Comparison of ENCODE assay signal across 19 mouse cellular contexts in the genomic region with DNA sequence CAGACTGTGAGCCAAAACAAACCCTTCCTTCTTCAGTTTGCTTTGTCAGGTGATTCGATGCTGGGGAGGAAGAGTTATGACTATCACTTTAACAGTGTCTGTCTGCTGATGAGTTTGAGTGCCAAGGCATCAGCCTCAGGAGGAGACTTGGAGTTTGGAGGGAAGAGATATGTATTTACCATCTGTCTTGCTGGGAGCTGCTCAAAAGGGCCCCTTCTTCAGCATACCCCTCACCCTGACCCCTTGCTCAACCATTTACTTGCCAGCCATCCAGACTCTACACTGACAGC. TPM values are rescaled to one million over a fixed set of nuclear protein-coding genes. Genes with fewer than 3 reads are reported as not detected.
DNase-seq lines count a peak whose midpoint lies in the region; ATAC-seq and TF ChIP-seq lines count a peak whose summit lies in the region.
"Had no signal": no experiment of that assay in that cellular context is flagged by ENCODE, and none has a peak within 500 bp of the region (broad histone marks: within the 10 kb centered on the region; RNA-seq: fewer than 3 reads in every experiment).

No protein-coding gene starts in this region.

- H3K27ac ChIP-seq in kidney, postnatal 0 days, result peak overlapping the region; percentile 36; the same call in 1 of the 2 replicates
- H3K27ac ChIP-seq in liver, embryonic 15.5 days (replicated peaks), result peak overlapping the region; percentile 82
- H3K27ac ChIP-seq: embryonic facial prominence, embryonic 13.5 days; forebrain, embryonic 15.5 days had no signal

- peaks cover 13% of the 10 kb centered on the region for H3K4me1 ChIP-seq in kidney, postnatal 0 days (replicated peaks; ENCODE audit: insufficient read depth, low read length)
- peaks cover 74% of the 10 kb centered on the region for H3K4me1 ChIP-seq in liver, embryonic 15.5 days (replicated peaks)

- no peak for DNase-seq in kidney, postnatal 0 days (ENCODE audit: low spot score)
- DNase-seq in kidney, postnatal 10 days, result no peak
- DNase-seq in testis, postnatal 10 days (ENCODE audit: low spot score), result peak; percentile 26
- DNase-seq in testis, postnatal 14 days (ENCODE audit: low spot score), result no peak
- DNase-seq in layer of hippocampus, adult 8-10 months (ENCODE audit: low spot score in 2 of 2), result no peak
- no peak for DNase-seq in spleen, adult 12 weeks (ENCODE audit: low spot score)
- DNase-seq: adrenal gland, postnatal 25 days; cerebellum, adult 8-10 months; gastrocnemius, postnatal 36 days; heart, postnatal 36 days; kidney, adult 11 months; kidney, postnatal 4 days; thymus, adult 2 months had no signal

- H3K4me2 ChIP-seq in kidney, postnatal 0 days (ENCODE audit: low read length), result no peak overlapping the region
- H3K4me2 ChIP-seq in liver, embryonic 15.5 days, result peak overlapping the region; percentile 63
- H3K4me2 ChIP-seq: embryonic facial prominence, embryonic 13.5 days; forebrain, embryonic 15.5 days; heart, embryonic 11.5 days had no signal

- no peak for ATAC-seq in kidney, postnatal 0 days (replicated peaks; ENCODE audit: low FRiP score, low read depth)
- peak; percentile 43; the same call in 1 of the 2 replicates for ATAC-seq in liver, embryonic 15.5 days (ENCODE audit: insufficient read depth)
- ATAC-seq: forebrain, embryonic 15.5 days; hindbrain, embryonic 16.5 days; Patski had no signal

- no peaks in the 10 kb centered on the region for H3K36me3 ChIP-seq in kidney, postnatal 0 days (ENCODE audit: insufficient read depth, low read length)
- no peaks in the 10 kb centered on the region for H3K36me3 ChIP-seq in liver, embryonic 15.5 days (replicated peaks)
- H3K36me3 ChIP-seq: embryonic facial prominence, embryonic 13.5 days; forebrain, embryonic 15.5 days had no signal

- H3K4me3 ChIP-seq in kidney, postnatal 0 days (replicated peaks; ENCODE audit: low read depth, low read length), result no peak overlapping the region
- H3K4me3 ChIP-seq in liver, embryonic 15.5 days (replicated peaks), result peak overlapping the region; percentile 38
- H3K4me3 ChIP-seq: embryonic facial prominence, embryonic 13.5 days; forebrain, embryonic 15.5 days had no signal

- WGBS in kidney, postnatal 0 days, result 29% methylated on average over 1 of the region's 1 CpGs
- 14% methylated on average over 1 of the region's 1 CpGs for WGBS in liver, embryonic 15.5 days (ENCODE audit: insufficient replicate concordance)

- no peak for TF ChIP-seq CTCF in kidney, postnatal 0 days (IDR thresholded peaks at IDR 0.05; ENCODE audit: low read depth)

- no peaks in the 10 kb centered on the region for H3K9me3 ChIP-seq in kidney, postnatal 0 days (replicated peaks; ENCODE audit: low read length)
- H3K9me3 ChIP-seq in liver, embryonic 15.5 days (replicated peaks), result no peaks in the 10 kb centered on the region
- H3K9me3 ChIP-seq: embryonic facial prominence, embryonic 13.5 days; forebrain, embryonic 15.5 days had no signal

- no peaks in the 10 kb centered on the region; the same call in 1 of the 2 replicates for H3K27me3 ChIP-seq in kidney, postnatal 0 days (ENCODE audit: insufficient read depth, low read length)
- no peaks in the 10 kb centered on the region for H3K27me3 ChIP-seq in liver, embryonic 15.5 days
- H3K27me3 ChIP-seq: embryonic facial prominence, embryonic 13.5 days; forebrain, embryonic 15.5 days; Patski had no signal

- H3K9ac ChIP-seq in kidney, postnatal 0 days (ENCODE audit: low read depth, low read length), result no peak overlapping the region
- H3K9ac ChIP-seq in liver, embryonic 15.5 days, result peak overlapping the region; percentile 48
- H3K9ac ChIP-seq: embryonic facial prominence, embryonic 13.5 days; forebrain, embryonic 15.5 days had no signal

RNA-seq across cellular contexts. Expression of gene March6, which starts 9.6 kb away (rescaled TPM):
- 24.9 and 27.6 TPM in 2 replicates for polyA plus RNA-seq in kidney, postnatal 0 days (2015; fragmentation: Nextera tagmentation; extraction: Ambion mirVana)
- polyA plus RNA-seq in liver, embryonic 15.5 days (2015; fragmentation: Nextera tagmentation; extraction: Ambion mirVana), result 12.9 and 15.6 TPM in 2 replicates
- 100 to 1,000 TPM; 177 to 194 (median 186) TPM for total RNA-seq in layer of hippocampus, adult 8-10 months (2022)

RNA-seq across cellular contexts. Expression of gene Cmbl, which starts 24.7 kb away (rescaled TPM):
- 60.0 and 66.9 TPM in 2 replicates for polyA plus RNA-seq in kidney, postnatal 0 days (2015; fragmentation: Nextera tagmentation; extraction: Ambion mirVana)
- 11.0 and 13.3 TPM in 2 replicates for polyA plus RNA-seq in liver, embryonic 15.5 days (2015; fragmentation: Nextera tagmentation; extraction: Ambion mirVana)
- total RNA-seq in layer of hippocampus, adult 8-10 months (2022), result 10 to 100 TPM; 17.4 to 21.0 (median 19.4) TPM
